Mouse (Mus musculus): ENCODE data around the gene C2. TPM values are rescaled to one million over a fixed set of nuclear protein-coding genes. Genes with fewer than 3 reads are reported as not detected.
A peak's percentile ranks its signal among the peaks of the same experiment; 100 is the strongest.

Gene C2
- total and polyA plus RNA-seq, 2 experiments: 82.1 to 101 TPM

GRCm38 (mm10) chr17:34931061-34931734 is 33.1 kb upstream of the C2 start, which contains the start of gene Neu1:
Neu1 (plus strand) TSS chr17:34931253.
- no peaks in the 10 kb centered on the region; the same call in 1 of the 2 replicates for H3K36me3 ChIP-seq (ENCODE audit: control insufficient read depth, insufficient read depth, low read length)
- peak within 1 kb of the TSS; percentile 53 for H3K27ac ChIP-seq (replicated peaks; ENCODE audit: insufficient read depth, low read depth, low read length)
- peak within 1 kb of the TSS; percentile 83 for H3K9ac ChIP-seq (ENCODE audit: low read depth, low read length)
- WGBS: under 1% methylated on average over 38 of the region's 38 CpGs
- TF ChIP-seq POLR2A (IDR thresholded peaks at IDR 0.05; ENCODE audit: extremely low read depth, insufficient read depth, low read length) (peak; percentile 93), CTCF (IDR thresholded peaks at IDR 0.05; ENCODE audit: low read depth, low read length) (peak; percentile 73)
- peak within 1 kb of the TSS; percentile 78 for H3K4me3 ChIP-seq (ENCODE audit: insufficient read depth, low read depth, low read length)
- peaks cover 16% of the 10 kb centered on the region for H3K4me1 ChIP-seq (ENCODE audit: control insufficient read depth, insufficient read depth, low read length)
- H3K79me2 ChIP-seq (ENCODE audit: control insufficient read depth, insufficient read depth, low read length): peaks cover 7% of the 10 kb centered on the region; the same call in 1 of the 2 replicates
- DNase-seq (ENCODE audit: extremely low read depth, low read depth, low spot score): peak; percentile 90
- H3K27me3 ChIP-seq (ENCODE audit: control insufficient read depth, insufficient read depth, low read length): no peaks in the 10 kb centered on the region

GRCm38 (mm10) chr17:34928841-34929240 is 30.8 kb upstream of the C2 start:
- TF ChIP-seq CTCF (IDR thresholded peaks at IDR 0.05; ENCODE audit: low read depth, low read length): no peak
- TF ChIP-seq POLR2A (IDR thresholded peaks at IDR 0.05; ENCODE audit: extremely low read depth, insufficient read depth, low read length): no peak
- Histone ChIP-seq H3K4me1 (ENCODE audit: control insufficient read depth, insufficient read depth, low read length) (peaks cover 10% of the 10 kb centered on the region), H3K4me3 (ENCODE audit: insufficient read depth, low read depth, low read length) (no peak overlapping the region), H3K79me2 (ENCODE audit: control insufficient read depth, insufficient read depth, low read length) (peaks cover 7% of the 10 kb centered on the region; the same call in 1 of the 2 replicates), H3K36me3 (ENCODE audit: control insufficient read depth, insufficient read depth, low read length) (no peaks in the 10 kb centered on the region), H3K9ac (ENCODE audit: low read depth, low read length) (no peak overlapping the region), H3K27ac (replicated peaks; ENCODE audit: insufficient read depth, low read depth, low read length) (no peak overlapping the region), H3K27me3 (ENCODE audit: control insufficient read depth, insufficient read depth, low read length) (no peaks in the 10 kb centered on the region)
- 81% methylated on average over 4 of the region's 4 CpGs for WGBS
- DNase-seq (ENCODE audit: extremely low read depth, low read depth, low spot score): no peak

GRCm38 (mm10) chr17:34927306-34928019 is 29.4 kb upstream of the C2 start:
- peaks cover 6% of the 10 kb centered on the region; the same call in 1 of the 2 replicates for H3K4me1 ChIP-seq (ENCODE audit: control insufficient read depth, insufficient read depth, low read length)
- H3K9ac ChIP-seq (ENCODE audit: low read depth, low read length): no peak overlapping the region
- H3K4me3 ChIP-seq (ENCODE audit: insufficient read depth, low read depth, low read length): no peak overlapping the region
- TF ChIP-seq CTCF (IDR thresholded peaks at IDR 0.05; ENCODE audit: low read depth, low read length) (no peak), POLR2A (IDR thresholded peaks at IDR 0.05; ENCODE audit: extremely low read depth, insufficient read depth, low read length) (no peak)
- no peak overlapping the region for H3K27ac ChIP-seq (replicated peaks; ENCODE audit: insufficient read depth, low read depth, low read length)
- peaks cover 7% of the 10 kb centered on the region; the same call in 1 of the 2 replicates for H3K79me2 ChIP-seq (ENCODE audit: control insufficient read depth, insufficient read depth, low read length)
- no peaks in the 10 kb centered on the region for H3K36me3 ChIP-seq (ENCODE audit: control insufficient read depth, insufficient read depth, low read length)
- 92% methylated on average over 18 of the region's 18 CpGs for WGBS
- DNase-seq (ENCODE audit: extremely low read depth, low read depth, low spot score): no peak
- no peaks in the 10 kb centered on the region for H3K27me3 ChIP-seq (ENCODE audit: control insufficient read depth, insufficient read depth, low read length)

DNA sequence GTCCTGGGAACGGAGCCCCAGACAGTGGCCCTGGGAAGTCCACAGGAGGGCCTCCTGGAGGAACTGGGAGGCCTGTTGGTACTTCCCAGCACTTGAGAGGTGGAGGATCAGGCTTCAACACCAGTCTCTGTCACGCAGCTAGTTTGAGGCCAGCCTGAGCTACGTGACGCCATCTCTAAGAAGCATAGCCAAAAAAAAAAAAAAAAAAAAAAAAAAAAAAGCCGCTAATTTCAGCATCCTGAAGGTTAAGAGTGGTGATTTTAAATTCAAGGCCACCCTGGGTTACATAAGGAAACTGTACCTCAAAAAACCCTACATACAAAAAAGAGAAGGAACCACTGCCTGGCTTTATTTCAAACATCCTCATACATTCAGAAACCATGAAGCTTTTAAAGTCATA is 26.2 kb upstream of the C2 start:
- H3K4me1 ChIP-seq (ENCODE audit: control insufficient read depth, insufficient read depth, low read length): no peaks in the 10 kb centered on the region
- WGBS: 70% methylated on average over 5 of the region's 5 CpGs
- TF ChIP-seq POLR2A (IDR thresholded peaks at IDR 0.05; ENCODE audit: extremely low read depth, insufficient read depth, low read length) (no peak), CTCF (IDR thresholded peaks at IDR 0.05; ENCODE audit: low read depth, low read length) (no peak)

DNA sequence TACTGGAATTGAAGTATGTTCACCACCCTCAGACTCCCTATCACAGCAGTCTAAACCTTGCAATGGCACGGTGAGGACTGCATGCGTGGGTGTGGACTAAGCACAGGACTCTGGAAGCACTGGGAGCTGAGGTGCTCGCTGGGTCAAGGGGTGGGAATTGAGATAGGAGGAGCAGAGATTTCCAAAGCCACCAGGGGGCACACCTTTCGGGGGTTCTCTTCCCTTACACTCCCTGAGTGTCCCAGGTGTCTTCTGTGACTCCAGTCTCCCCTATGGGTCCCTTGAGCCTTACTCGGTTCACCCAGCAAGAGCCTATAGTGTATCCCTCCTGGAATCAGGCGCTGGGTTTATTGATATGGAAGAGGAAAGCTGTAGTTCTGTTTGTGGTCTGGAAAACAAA is 24.9 kb upstream of the C2 start:
- no peak for DNase-seq (ENCODE audit: extremely low read depth, low read depth, low spot score)
- TF ChIP-seq CTCF (IDR thresholded peaks at IDR 0.05; ENCODE audit: low read depth, low read length) (peak; percentile 40), POLR2A (IDR thresholded peaks at IDR 0.05; ENCODE audit: extremely low read depth, insufficient read depth, low read length) (no peak)
- WGBS: 47% methylated on average over 6 of the region's 6 CpGs
- no peaks in the 10 kb centered on the region for H3K79me2 ChIP-seq (ENCODE audit: control insufficient read depth, insufficient read depth, low read length)
- no peak overlapping the region for H3K4me3 ChIP-seq (ENCODE audit: insufficient read depth, low read depth, low read length)
- H3K9ac ChIP-seq (ENCODE audit: low read depth, low read length): no peak overlapping the region
- H3K27ac ChIP-seq (replicated peaks; ENCODE audit: insufficient read depth, low read depth, low read length): no peak overlapping the region
- no peaks in the 10 kb centered on the region for H3K36me3 ChIP-seq (ENCODE audit: control insufficient read depth, insufficient read depth, low read length)
- no peaks in the 10 kb centered on the region for H3K27me3 ChIP-seq (ENCODE audit: control insufficient read depth, insufficient read depth, low read length)
- H3K4me1 ChIP-seq (ENCODE audit: control insufficient read depth, insufficient read depth, low read length): no peaks in the 10 kb centered on the region

More for the DNA sequence above, 26.2 kb upstream of the C2 start:
- no peaks in the 10 kb centered on the region for H3K36me3 ChIP-seq (ENCODE audit: control insufficient read depth, insufficient read depth, low read length)
- no peaks in the 10 kb centered on the region for H3K79me2 ChIP-seq (ENCODE audit: control insufficient read depth, insufficient read depth, low read length)
- no peaks in the 10 kb centered on the region for H3K27me3 ChIP-seq (ENCODE audit: control insufficient read depth, insufficient read depth, low read length)
- no peak overlapping the region for H3K9ac ChIP-seq (ENCODE audit: low read depth, low read length)
- peak overlapping the region; percentile 31; the same call in 1 of the 2 replicates for H3K27ac ChIP-seq (replicated peaks; ENCODE audit: insufficient read depth, low read depth, low read length)
- DNase-seq (ENCODE audit: extremely low read depth, low read depth, low spot score): no peak
- H3K4me3 ChIP-seq (ENCODE audit: insufficient read depth, low read depth, low read length): no peak overlapping the region

All from liver, adult 2 months (tissue).